Mouse (Mus musculus): ENCODE data around the gene Acot6. TPM values are rescaled to one million over a fixed set of nuclear protein-coding genes. Genes with fewer than 3 reads are reported as not detected.
A peak's percentile ranks its signal among the peaks of the same experiment; 100 is the strongest.

Gene Acot6
- total RNA-seq, 2 experiments from 2014 or later, result 2.4 to 3.0 TPM

GRCm38 (mm10) chr12:84101493-84101845 lies 1.0 kb downstream of the Acot6 start:
- DNase-seq, result no peak

- no peak for DNase-seq
Observed at GRCm38 (mm10) chr12:84107012-84107411, 6.6 kb downstream of the Acot6 start.

DNA sequence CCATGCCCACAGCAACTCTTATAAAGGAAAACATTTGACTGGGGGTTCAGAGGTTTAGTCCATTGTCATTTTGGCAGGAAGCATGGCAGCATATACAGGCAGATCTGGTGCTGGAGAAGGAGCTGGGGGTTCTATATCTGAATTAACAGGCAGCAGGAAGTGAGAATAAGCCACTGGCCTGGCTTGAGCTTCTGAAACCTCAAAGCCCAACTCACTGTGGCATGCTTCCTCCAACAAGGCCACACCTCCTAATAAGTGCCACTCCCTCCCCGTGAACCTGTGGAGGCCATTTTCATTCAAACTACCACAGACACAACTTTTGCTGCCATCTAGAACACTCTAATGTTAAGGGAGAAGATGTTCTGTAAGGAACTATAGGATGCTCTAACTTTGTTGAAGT lies 7.2 kb downstream of the Acot6 start:
- DNase-seq, result no peak

DNA sequence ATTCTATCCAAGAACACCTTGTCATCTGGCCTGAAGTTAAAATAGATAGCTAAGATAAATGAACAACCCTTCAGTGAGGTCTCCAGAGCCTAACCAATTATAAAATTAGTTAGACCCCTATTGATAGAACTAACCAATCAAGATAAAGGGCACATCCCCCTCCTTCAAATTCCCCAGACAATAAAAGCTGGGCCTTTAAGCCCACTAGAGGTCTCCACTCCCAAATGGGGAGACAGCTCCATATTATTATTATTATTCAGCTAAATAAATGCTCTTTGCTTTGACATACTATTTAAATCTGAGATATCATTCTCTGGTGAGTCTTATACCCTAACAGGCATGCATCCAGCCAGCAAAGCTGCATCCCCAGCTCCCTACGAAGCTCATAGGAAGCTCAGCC lies 9.5 kb downstream of the Acot6 start:
- no peak for DNase-seq

DNA sequence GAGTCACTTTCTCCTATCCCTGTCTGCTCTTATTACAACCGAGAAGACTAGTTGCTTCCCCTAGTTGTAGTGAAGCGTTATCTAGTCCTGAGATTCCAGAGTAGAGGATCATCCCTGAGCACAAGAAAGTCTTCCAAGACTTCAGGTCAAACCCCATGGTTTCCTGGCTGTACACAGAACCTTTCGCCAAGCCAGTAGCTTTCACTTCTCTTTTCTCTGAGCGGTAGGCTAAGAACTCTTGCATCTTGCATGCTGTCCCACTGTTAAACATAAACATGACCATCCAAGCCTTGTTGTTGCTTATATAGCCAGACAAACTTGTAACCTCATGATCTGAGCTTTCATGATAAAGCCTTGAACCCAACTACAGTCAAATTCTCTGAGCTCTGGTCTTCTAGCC lies 10.4 kb downstream of the Acot6 start:
- no peak for DNase-seq

GRCm38 (mm10) chr12:84113676-84114075 lies 13.2 kb downstream of the Acot6 start:
- no peak for DNase-seq

DNA sequence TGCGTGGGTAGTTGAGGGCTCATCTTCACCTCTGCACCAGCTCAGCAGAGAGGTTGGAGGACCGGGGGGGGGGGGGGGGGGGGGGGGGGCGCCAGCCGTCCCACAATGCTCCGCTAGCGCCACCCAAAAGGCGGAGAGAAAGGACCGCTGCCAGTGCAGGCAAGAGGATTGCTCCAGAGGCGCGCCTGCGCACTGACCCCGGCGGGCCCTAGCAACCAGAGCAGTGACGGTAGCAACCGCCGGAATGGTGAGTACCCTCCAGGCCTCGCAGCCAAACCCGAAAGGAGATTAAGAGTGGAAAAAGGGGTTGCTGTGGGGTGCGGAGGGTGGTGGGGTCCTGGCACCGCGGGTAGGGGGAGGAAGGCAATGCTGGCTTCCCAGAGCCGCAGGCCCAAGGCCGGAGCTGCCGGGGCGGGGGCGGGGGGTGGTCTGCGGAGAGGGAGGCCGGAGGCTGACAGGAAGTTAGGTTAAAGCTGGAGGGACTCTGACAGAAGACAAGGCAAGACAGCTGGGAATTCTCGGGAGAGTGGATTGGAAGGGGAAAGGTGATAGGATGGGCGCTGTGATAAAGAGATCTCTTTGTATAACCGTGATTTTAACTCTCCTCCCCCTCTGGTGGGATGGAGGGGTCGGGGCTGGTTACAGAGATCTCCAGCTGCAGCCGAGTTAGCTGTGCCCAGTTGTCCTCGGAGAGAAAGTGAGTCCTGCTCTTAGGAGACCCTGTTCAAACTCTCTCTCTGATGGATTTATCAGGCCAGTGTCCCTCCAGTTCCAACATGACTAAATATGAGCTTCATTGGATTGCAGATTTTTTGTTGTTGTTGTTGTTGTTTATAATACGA lies 13.9 kb downstream of the Acot6 start, which contains the start of gene Dnal1:
TSS of gene Dnal1 (plus strand) at position 214 of the 842 bp plus-strand sequence.
- peak; percentile 89 to 92 for DNase-seq

GRCm38 (mm10) chr12:84119584-84119983 lies 19.1 kb downstream of the Acot6 start:
- no peak for DNase-seq

DNA sequence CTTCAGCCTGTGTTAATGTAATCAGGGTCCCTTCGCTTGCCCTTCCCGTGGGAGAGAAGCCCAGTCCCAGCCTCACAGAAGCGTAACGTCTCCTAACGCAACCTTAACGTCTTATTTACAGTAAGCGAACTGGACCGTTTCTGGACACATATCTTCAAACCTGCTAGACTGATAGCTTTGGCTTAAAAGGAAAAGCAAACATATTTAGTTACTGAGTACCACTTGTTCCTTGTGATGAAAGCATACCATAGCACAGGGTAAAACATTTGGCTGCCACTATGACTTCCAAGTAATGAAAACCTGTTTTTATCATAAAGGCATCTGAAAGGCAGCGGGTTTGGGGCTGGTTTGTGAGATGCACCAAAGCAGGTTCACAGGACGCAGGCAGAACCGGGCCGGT lies 25.4 kb downstream of the Acot6 start:
- no peak for DNase-seq

DNA sequence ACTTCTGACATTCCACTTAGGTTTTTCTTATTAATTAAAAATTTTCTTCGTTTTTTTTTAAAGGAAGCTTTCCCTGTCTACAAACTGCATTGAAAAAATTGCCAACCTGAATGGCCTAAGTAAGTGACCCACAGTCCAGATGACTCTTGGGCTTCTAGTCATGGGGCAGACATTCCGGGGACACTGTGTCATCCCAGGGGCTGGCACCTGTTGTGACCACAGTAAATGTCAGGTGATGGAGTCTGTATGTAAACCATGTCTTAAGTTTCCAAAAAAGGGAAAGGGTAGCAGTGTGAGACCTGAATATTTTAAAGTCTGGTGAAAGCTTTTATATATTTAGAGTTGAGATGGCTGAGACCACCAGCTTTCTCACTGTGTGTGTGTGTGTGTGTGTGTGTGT lies 26.4 kb downstream of the Acot6 start:
- DNase-seq, result no peak

DNA sequence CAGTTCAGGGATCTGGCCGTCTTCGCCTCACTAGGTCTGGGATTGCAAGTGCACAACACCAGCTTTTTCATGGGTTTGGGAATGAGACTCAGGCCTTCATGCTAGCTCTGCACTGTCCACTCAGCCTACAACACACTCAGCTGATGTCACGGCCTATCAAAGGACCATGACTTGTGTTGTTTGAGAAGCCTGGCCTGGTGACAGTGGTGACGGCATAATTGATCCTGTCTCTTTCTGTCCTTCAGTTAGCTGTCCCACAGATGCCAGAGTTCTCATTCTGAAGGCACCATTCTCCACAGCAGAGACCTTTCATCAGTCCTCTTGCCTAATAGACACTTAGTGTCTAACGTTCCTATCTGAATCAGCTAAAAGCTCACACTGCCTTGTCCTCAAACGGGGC lies 28.1 kb downstream of the Acot6 start:
- DNase-seq, result no peak

GRCm38 (mm10) chr12:84129931-84130330 lies 29.5 kb downstream of the Acot6 start:
- no peak for DNase-seq

- DNase-seq, result peak in 1 of 2 experiments; percentile 26
Observed at GRCm38 (mm10) chr12:84132265-84132664, 31.8 kb downstream of the Acot6 start.

DNA sequence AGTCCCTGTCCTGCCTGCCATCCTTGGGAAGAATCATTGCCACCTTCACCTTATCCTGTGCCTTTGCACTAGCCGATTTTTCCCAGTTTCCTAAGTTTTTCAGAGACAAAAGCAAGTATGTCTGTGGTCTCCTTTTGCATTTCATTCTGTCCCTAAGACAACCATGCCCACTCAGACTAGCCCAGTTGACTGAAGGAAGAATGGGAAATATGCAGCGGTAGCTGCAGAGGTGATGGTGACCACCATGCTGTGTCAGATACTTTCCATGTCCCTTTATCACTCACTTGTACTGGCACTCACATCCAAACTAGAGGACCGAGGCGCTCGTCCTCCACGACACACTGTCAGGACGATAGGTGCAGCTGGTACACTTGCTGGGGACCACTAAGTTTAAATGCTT lies 36.7 kb downstream of the Acot6 start:
- DNase-seq, result no peak

DNA sequence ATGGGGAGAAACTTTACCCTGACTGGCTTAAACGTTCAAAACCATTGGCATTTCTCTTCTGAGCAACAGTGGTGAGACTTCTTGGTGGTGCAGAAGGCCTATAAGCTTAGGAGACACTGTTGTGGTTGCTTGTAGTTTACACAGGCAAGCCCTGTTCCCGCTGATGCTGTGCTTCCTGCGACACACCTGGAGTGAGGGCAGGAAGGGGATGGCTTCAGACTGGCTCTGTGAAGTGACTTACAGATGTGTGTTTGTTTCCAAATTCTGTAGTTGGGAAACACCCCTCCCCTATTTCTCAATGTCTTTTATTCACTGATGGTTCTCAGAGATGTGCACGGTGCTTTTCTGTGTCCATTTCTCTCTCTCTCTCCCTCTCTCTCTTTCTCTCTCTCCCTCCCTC lies 39.7 kb downstream of the Acot6 start:
- DNase-seq, result no peak

- no peak for DNase-seq
Observed at GRCm38 (mm10) chr12:84141271-84141670, 40.8 kb downstream of the Acot6 start.

GRCm38 (mm10) chr12:84142281-84143050 lies 42.0 kb downstream of the Acot6 start:
- DNase-seq, result no peak

DNA sequence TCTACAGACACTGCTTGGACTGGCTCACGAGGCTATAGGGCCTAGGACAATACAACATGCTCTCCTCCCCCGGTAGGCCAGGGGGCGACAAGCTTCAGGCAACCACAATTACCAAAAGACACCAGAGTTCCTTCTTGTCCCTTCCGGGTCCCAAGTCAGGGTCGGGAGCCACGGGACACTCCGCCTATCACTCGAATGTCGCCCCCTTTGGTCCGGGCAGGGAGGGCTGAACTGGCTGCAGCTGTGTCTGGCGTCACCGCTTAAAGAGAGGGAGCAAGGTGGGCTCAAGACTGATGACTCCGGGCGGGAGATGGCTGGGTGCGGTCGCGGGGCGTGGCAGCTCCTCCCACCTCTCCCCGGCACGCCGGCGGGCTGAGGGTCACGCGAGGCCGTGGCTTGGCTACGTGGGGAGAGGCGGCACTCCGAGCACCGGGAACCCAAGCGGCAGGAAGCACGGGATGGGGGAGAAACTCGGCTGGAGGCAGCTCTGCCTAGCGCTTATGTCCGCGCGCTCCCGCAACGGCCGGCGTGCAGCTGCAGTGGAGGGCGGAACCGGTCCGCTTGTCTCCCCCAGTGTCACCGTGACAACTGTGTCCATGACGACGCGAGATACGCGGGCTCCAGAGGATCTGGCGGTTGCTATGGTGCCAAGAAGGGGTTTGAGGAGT lies 47.6 kb downstream of the Acot6 start, which contains the start of gene Pnma1:
TSS of gene Pnma1 (minus strand) at position 536 of the 668 bp plus-strand sequence.
- DNase-seq, result peak; percentile 76 to 80

- peak in 1 of 2 experiments; percentile 6 for DNase-seq
Observed at GRCm38 (mm10) chr12:84148622-84149012, 48.2 kb downstream of the Acot6 start.

- peak in 1 of 2 experiments; percentile 5 for DNase-seq
Observed at GRCm38 (mm10) chr12:84149971-84150370, 49.5 kb downstream of the Acot6 start.

DNA sequence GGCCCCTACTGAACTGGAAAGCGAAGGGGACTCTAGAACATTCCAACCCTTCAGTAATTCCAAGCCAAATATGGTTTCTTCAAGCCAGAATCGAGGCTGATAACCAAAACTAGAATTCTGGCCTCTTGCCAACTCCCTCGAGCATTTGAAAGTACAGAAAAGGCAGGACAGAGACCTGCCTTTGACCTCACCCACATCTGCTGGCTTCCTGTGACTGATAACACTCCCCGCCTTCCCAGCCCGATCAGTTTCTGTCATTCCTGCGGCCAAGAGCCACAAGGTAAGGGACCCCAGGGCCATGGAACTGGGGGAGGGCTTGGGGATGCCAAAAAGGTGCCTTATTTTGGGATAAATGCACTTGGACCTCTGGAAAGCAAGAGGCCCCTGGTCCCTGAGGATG lies 50.5 kb downstream of the Acot6 start:
- DNase-seq, result peak; percentile 57 to 67

GRCm38 (mm10) chr12:84151911-84152310 lies 51.5 kb downstream of the Acot6 start:
- DNase-seq, result peak in 1 of 2 experiments; percentile 7
